Mouse (Mus musculus): ENCODE data around the gene Defb19. TPM values are rescaled to one million over a fixed set of nuclear protein-coding genes. Genes with fewer than 3 reads are reported as not detected.

The Defb19 gene
- polyA plus RNA-seq, 1 experiment from 2014 or later, result 0.36 TPM

- Histone ChIP-seq H3K27ac (ENCODE audit: low read length) (no peak overlapping the region), H3K9ac (replicated peaks; ENCODE audit: low read depth) (no peak overlapping the region), H3K36me3 (ENCODE audit: insufficient read depth, low read length) (no peaks in the 10 kb centered on the region), H3K4me2 (replicated peaks; ENCODE audit: low read depth, low read length) (no peak overlapping the region), H3K27me3 (replicated peaks; ENCODE audit: insufficient read depth, low read length) (no peaks in the 10 kb centered on the region), H3K4me1 (ENCODE audit: insufficient read depth, low read depth, low read length) (no peaks in the 10 kb centered on the region), H3K4me3 (ENCODE audit: low read depth, low read length) (no peak overlapping the region), H3K9me3 (ENCODE audit: low read length) (no peaks in the 10 kb centered on the region)
- DNase-seq (ENCODE audit: low spot score), result no peak
- no peak for ATAC-seq
- WGBS, result 68% methylated on average over 6 of the region's 6 CpGs
- no peak for TF ChIP-seq CTCF (IDR thresholded peaks at IDR 0.05)
- no peak for TF ChIP-seq EP300 (IDR thresholded peaks at IDR 0.05)
Measured at GRCm38 (mm10) chr2:152600076-152600475, 20.0 kb upstream of the Defb19 start.

DNA sequence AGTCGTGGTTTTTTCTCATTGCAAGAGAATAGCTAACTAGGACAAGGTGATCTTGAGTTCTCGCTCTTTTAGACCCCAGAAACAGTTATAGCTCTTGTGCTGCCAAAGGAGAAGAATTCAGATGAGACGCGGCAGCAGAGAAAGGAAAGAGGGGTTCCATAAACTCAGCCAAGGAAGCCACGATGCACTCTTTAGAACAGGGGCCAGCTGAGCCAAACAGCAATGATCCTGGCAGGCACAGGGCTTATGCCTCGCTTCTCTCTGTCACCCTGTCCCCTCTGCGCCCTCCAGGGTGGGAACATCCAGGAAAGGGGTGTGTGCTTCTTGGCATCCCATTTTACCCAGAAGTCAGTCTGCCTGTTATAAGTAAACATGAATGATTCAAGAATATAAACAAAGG, 19.2 kb upstream of the Defb19 start, which contains the start of gene Defb45:
Gene Defb45, minus strand, starts transcription at position 101 of the 400 bp plus-strand sequence.
- TF ChIP-seq CTCF (IDR thresholded peaks at IDR 0.05), result no peak
- TF ChIP-seq EP300 (IDR thresholded peaks at IDR 0.05), result no peak
- Histone ChIP-seq H3K4me3 (ENCODE audit: low read depth, low read length) (no peak within 1 kb of the TSS), H3K4me2 (replicated peaks; ENCODE audit: low read depth, low read length) (no peak within 1 kb of the TSS), H3K27ac (ENCODE audit: low read length) (no peak within 1 kb of the TSS), H3K9me3 (ENCODE audit: low read length) (no peaks in the 10 kb centered on the region), H3K9ac (replicated peaks; ENCODE audit: low read depth) (no peak within 1 kb of the TSS), H3K36me3 (ENCODE audit: insufficient read depth, low read length) (no peaks in the 10 kb centered on the region), H3K4me1 (ENCODE audit: insufficient read depth, low read depth, low read length) (no peaks in the 10 kb centered on the region), H3K27me3 (replicated peaks; ENCODE audit: insufficient read depth, low read length) (no peaks in the 10 kb centered on the region)
- ATAC-seq, result no peak
- WGBS, result 55% methylated on average over 7 of the region's 7 CpGs
- no peak for DNase-seq (ENCODE audit: low spot score)

DNA sequence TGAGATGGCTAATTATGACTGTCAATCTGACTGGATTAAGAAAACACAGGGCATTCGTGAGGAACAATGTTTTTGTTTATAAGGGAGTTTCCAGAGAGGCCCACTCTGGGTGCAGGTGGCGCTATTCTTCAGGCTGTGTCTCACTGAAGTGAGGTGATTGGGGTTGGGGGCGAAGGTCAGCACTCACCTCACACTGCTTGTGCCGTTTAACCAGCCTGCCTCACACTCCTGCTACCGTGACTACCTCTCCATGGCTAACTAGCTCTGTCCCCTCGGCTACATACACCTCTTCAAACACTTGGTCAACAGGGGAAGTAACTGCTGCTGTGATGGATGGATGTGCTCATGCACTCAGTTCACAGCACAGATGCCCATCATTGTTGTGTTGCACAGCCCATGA, 8.9 kb upstream of the Defb19 start:
- Histone ChIP-seq H3K9me3 (ENCODE audit: low read length) (no peaks in the 10 kb centered on the region), H3K9ac (replicated peaks; ENCODE audit: low read depth) (no peak overlapping the region), H3K4me2 (replicated peaks; ENCODE audit: low read depth, low read length) (no peak overlapping the region), H3K36me3 (ENCODE audit: insufficient read depth, low read length) (no peaks in the 10 kb centered on the region), H3K27me3 (replicated peaks; ENCODE audit: insufficient read depth, low read length) (no peaks in the 10 kb centered on the region), H3K27ac (ENCODE audit: low read length) (no peak overlapping the region), H3K4me1 (ENCODE audit: insufficient read depth, low read depth, low read length) (no peaks in the 10 kb centered on the region), H3K4me3 (ENCODE audit: low read depth, low read length) (no peak overlapping the region)
- TF ChIP-seq EP300 (IDR thresholded peaks at IDR 0.05) (no peak), CTCF (IDR thresholded peaks at IDR 0.05) (no peak)
- WGBS, result 30% methylated on average over 6 of the region's 6 CpGs
- ATAC-seq, result no peak
- DNase-seq (ENCODE audit: low spot score), result no peak

- WGBS, result 26% methylated on average over 2 of the region's 2 CpGs
- DNase-seq (ENCODE audit: low spot score) (no peak), ATAC-seq (no peak)
- H3K9ac ChIP-seq (replicated peaks; ENCODE audit: low read depth), result no peak overlapping the region
- H3K27ac ChIP-seq (ENCODE audit: low read length), result no peak overlapping the region
- H3K27me3 ChIP-seq (replicated peaks; ENCODE audit: insufficient read depth, low read length), result no peaks in the 10 kb centered on the region
- H3K4me2 ChIP-seq (replicated peaks; ENCODE audit: low read depth, low read length), result no peak overlapping the region
- H3K36me3 ChIP-seq (ENCODE audit: insufficient read depth, low read length), result no peaks in the 10 kb centered on the region
- no peak overlapping the region for H3K4me3 ChIP-seq (ENCODE audit: low read depth, low read length)
- TF ChIP-seq CTCF (IDR thresholded peaks at IDR 0.05) (no peak), EP300 (IDR thresholded peaks at IDR 0.05) (no peak)
- no peaks in the 10 kb centered on the region for H3K4me1 ChIP-seq (ENCODE audit: insufficient read depth, low read depth, low read length)
- no peaks in the 10 kb centered on the region for H3K9me3 ChIP-seq (ENCODE audit: low read length)
Measured at GRCm38 (mm10) chr2:152588450-152588849, 8.3 kb upstream of the Defb19 start.

DNA sequence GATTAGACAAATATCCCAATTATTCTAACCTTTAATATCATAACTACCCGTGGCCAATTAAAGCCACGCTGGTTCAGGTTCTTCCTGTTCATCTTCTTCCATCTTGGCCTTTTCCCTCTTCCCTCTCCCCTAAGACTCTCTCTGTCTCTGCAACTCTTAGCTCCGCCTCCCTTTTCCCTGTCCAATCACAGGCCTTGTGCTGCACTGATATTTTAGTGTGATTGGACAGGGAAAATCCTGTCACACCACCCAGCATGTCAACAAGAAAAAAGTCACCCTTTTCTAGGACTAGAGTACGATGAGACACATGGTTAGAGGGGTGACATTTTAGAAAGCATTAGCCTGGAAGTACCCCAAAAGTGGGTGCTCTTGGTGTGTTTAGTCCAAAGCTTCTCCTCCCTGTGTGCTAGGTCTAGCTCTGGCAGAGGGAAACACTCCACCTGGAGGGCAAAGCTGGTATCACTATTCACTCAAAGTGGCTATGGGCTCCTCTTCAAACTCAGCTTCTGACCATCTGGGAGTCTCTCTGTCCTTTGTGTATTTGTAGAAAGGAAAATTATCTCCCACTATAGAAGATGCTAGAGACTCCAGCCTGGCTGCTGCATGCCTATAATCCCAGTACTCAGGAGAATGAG, 6.9 kb upstream of the Defb19 start:
- H3K9me3 ChIP-seq (ENCODE audit: low read length), result no peaks in the 10 kb centered on the region
- TF ChIP-seq CTCF (IDR thresholded peaks at IDR 0.05), result peak; percentile 58
- no peak for TF ChIP-seq EP300 (IDR thresholded peaks at IDR 0.05)
- no peak overlapping the region for H3K4me3 ChIP-seq (ENCODE audit: low read depth, low read length)
- no peaks in the 10 kb centered on the region for H3K36me3 ChIP-seq (ENCODE audit: insufficient read depth, low read length)
- no peaks in the 10 kb centered on the region for H3K4me1 ChIP-seq (ENCODE audit: insufficient read depth, low read depth, low read length)
- no peak overlapping the region for H3K4me2 ChIP-seq (replicated peaks; ENCODE audit: low read depth, low read length)
- no peak overlapping the region for H3K27ac ChIP-seq (ENCODE audit: low read length)
- 74% methylated on average over 4 of the region's 4 CpGs for WGBS
- no peaks in the 10 kb centered on the region for H3K27me3 ChIP-seq (replicated peaks; ENCODE audit: insufficient read depth, low read length)
- DNase-seq (ENCODE audit: low spot score) (no peak), ATAC-seq (no peak)
- H3K9ac ChIP-seq (replicated peaks; ENCODE audit: low read depth), result no peak overlapping the region

DNA sequence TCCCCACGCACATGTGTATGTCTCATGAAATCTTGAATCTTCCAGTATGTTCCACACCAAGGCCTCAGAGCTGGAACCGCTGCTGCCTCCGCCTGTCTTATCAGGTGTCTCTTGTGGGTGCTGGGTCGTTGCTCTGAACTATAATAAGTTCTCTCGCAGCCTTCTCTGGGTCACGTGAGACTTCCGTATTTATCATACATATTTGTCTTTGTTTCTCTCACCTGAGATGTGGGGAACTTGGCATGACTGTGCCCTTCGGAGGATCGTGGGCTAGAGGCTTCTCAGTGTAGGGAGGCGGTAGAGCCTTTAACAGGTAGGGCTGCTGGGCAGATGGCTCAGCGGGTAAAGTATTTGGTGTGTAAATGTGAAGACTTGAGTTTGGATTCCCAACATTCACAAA, 500 bp upstream of the Defb19 start:
- H3K27me3 ChIP-seq (replicated peaks; ENCODE audit: insufficient read depth, low read length), result no peaks in the 10 kb centered on the region
- no peaks in the 10 kb centered on the region for H3K36me3 ChIP-seq (ENCODE audit: insufficient read depth, low read length)
- no peak overlapping the region for H3K9ac ChIP-seq (replicated peaks; ENCODE audit: low read depth)
- H3K4me3 ChIP-seq (ENCODE audit: low read depth, low read length), result no peak overlapping the region
- ATAC-seq (no peak), DNase-seq (ENCODE audit: low spot score) (no peak)
- H3K9me3 ChIP-seq (ENCODE audit: low read length), result no peaks in the 10 kb centered on the region
- no peak overlapping the region for H3K27ac ChIP-seq (ENCODE audit: low read length)
- TF ChIP-seq EP300 (IDR thresholded peaks at IDR 0.05), result no peak
- H3K4me1 ChIP-seq (ENCODE audit: insufficient read depth, low read depth, low read length), result no peaks in the 10 kb centered on the region
- WGBS, result 72% methylated on average over 11 of the region's 11 CpGs
- no peak overlapping the region for H3K4me2 ChIP-seq (replicated peaks; ENCODE audit: low read depth, low read length)

- 85% methylated on average over 8 of the region's 8 CpGs for WGBS
- Histone ChIP-seq H3K4me1 (ENCODE audit: insufficient read depth, low read depth, low read length) (no peaks in the 10 kb centered on the region), H3K4me3 (ENCODE audit: low read depth, low read length) (no peak overlapping the region), H3K9ac (replicated peaks; ENCODE audit: low read depth) (no peak overlapping the region), H3K9me3 (ENCODE audit: low read length) (no peaks in the 10 kb centered on the region), H3K4me2 (replicated peaks; ENCODE audit: low read depth, low read length) (no peak overlapping the region), H3K36me3 (ENCODE audit: insufficient read depth, low read length) (no peaks in the 10 kb centered on the region), H3K27ac (ENCODE audit: low read length) (no peak overlapping the region), H3K27me3 (replicated peaks; ENCODE audit: insufficient read depth, low read length) (no peaks in the 10 kb centered on the region)
- DNase-seq (ENCODE audit: low spot score), result no peak
- no peak for TF ChIP-seq EP300 (IDR thresholded peaks at IDR 0.05)
- TF ChIP-seq CTCF (IDR thresholded peaks at IDR 0.05), result no peak
- ATAC-seq, result no peak
Measured at GRCm38 (mm10) chr2:152573484-152573883, 6.6 kb downstream of the Defb19 start.
